Mouse (Mus musculus): ENCODE results near the gene Gcdh.

The Gcdh gene

DNA sequence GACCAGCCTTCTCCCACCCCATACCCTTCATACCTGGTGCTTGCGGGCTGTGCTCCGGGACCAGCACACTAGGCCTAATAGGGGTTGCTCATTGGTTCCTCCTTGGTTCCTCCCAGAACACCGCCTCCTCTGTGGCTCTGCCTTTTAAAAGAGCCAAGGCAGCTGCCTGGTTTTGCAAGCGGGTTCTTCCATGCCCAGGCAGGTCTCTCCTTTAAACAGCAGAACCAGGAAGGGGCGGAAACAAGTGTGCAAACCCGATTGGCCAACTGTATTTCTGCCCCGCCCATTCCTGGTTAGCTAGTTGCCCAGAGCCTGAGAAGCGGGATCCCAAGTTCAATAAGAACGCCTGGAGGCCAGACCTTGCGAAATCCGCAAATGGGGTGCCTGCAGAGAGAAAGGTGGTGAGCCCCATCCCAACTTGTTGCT, at the start of gene Gcdh:
TSS of gene Gcdh (minus strand) at position 213 of the 426 bp plus-strand sequence.
- peak; percentile 92 for DNase-seq

DNA sequence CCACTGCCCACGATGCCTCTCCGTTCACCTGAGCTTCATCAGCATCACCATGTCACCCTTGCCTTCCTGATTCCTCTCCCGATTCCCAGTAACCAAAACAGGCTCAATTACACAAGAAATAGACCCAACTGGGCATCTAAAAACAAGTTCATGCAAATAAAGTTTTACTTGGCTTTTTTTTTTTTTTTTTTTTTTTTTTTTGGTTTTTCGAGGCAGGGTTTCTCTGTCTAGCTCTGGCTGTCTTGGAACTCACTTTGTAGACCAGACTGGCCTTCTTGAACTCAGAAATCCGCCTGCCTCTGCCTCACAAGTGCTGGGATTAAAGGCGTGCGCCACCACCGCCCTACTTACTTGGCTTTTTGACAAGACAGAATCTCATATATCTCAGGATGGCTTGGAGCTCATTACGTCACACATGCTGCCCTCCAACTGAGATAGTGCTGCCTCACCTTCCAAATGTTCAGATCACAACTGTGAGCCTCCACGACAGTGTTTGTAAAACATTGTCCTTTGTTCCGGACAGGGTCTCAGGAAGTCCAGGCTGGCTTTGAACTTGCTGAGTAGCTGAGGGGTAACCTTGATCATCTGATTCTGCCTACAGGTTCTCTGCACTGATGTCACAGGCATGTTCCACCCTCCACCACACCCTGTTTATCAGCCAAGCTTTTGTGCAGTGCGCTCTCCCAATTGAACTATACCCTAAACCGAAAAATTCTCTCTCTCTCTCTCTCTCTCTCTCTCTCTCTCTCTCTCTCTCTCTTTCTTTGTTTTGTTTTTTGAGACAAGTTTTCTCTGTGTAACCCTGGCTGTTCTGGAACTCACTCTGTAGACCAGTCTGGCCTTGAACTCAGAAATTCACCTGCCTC, 44.1 kb upstream of the Gcdh start:
- DNase-seq: no peak

GRCm38 (mm10) chr8:84936962-84937546, 43.3 kb upstream of the Gcdh start, which contains the start of gene Mast1:
Gene Mast1 (minus strand): TSS chr8:84937359.
- DNase-seq: peak; percentile 66

DNA sequence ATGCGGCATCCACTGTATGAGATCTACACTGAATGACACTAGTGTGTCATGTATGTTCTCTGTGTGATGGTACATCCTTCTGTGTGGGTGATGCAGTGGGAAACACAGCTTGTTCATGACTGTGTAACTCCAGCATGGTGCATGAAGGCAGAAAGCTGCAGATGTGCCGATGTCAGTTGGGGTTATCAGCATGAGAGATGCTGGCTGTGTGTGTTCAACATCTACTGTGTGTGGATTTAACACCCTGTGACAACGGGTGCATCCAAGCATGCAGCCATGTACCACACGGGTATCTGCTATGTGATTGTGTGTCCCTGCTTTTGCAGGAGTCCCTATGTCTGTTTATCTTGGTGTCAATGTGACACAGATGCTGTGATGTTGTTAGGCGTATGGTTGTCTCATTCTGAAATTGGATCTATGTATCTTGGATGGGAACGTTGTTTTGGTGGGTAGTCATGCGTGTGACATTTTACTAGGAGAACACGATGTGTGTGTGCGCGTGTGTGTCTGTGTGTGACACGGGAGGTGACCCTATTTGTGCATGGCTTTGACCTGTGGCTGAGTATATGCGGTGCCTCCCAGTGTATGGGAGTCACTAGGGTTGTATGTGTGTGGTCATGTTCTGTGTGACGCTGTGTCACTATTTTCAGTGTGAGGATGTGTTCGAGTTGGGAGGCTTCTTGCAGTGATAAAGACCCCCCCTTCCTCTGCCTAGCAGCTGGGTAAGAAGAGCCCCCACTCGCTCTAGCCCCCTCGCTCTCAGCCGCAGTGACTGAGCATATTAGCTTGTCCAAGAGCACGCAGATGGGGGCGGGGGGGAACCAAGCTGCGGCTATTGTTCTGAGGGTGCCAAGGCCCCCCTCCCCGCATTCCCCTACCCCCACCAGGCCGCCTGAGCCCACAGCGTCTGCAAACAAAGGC, 42.6 kb upstream of the Gcdh start:
- no peak for DNase-seq

DNA sequence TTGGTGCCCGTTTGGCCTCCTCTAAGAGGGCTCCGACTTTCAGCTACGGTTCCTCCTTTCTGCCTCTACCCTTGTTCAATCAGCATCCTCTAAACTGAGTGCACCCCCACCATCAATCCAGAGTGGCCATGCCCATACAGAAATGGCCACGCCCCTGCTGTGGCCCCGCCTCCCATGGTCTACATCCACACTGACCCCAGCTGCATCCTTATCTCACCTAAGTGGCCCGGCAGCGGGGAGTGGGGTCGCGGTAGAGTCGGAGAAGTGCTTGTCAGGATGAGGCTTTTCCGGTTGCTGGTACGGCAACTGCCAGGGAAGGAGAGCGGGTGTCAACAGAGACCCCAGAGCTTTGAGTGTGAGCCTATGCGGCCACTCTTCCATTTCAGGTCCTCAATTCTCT, 41.8 kb upstream of the Gcdh start:
- no peak for DNase-seq

GRCm38 (mm10) chr8:84934860-84935259, 41.1 kb upstream of the Gcdh start:
- no peak for DNase-seq

DNA sequence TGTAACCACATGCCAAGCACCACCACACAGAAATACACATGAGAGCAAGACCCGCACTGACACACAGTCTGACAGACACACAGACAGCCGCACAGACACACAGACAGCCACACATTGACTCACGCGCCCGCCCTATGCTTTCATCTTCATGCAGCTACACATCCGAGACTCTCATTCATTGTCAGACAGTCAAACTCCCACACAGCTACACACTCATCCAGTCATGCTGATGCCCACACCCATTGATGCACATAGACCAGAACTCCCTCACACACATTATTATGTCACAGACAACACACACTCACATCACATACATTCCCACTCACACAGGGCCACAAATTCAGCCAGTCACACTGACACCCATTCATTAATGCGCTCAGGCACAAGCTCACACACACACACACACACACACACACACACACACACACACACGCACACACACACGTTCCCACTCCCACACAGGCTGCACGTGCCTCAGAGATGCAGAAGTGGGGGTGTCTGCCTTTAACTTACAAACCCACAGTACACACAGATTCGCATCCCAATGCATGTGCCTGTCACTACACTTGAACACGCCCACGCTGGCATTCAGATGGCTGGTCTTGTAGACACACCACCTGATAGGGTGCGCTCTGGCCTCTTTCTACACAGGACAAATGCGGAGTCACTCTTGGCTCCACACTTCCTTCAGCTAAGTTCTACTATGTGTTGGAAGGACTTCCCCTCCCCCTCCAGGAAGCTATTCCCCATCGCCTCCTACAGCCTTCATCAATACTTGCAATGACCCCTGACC, 40.2 kb upstream of the Gcdh start:
- DNase-seq: no peak

GRCm38 (mm10) chr8:84930582-84930981, 36.9 kb upstream of the Gcdh start:
- no peak for DNase-seq

- DNase-seq: peak; percentile 75
Observed at GRCm38 (mm10) chr8:84928456-84929306, 35.0 kb upstream of the Gcdh start.

- DNase-seq: no peak
Observed at GRCm38 (mm10) chr8:84927513-84927912, 33.8 kb upstream of the Gcdh start.

DNA sequence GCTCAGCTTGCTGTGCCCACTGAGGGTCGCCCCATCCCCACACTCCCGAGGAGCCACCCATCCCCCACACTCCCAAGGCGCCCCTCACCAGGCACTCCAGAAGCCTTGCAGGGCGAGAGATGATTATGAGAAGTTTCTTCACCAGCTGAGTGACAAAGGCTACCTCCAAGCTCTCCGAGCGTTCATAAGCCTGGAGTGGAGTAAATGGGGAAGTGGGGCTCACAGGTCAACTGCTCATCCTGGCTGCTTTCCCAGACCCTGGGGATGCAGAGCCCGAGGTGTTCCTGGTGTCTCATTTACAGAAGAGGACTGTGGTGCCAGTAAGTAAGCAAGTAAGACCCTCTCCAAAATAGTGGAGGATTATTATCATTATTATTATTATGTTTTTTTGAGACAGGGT, 31.8 kb upstream of the Gcdh start:
- DNase-seq: no peak

GRCm38 (mm10) chr8:84921596-84921995, 27.9 kb upstream of the Gcdh start:
- peak; percentile 67 for DNase-seq

- no peak for DNase-seq
Observed at GRCm38 (mm10) chr8:84918646-84919045, 24.9 kb upstream of the Gcdh start.

- DNase-seq: no peak
Observed at GRCm38 (mm10) chr8:84917781-84918180, 24.1 kb upstream of the Gcdh start.

- DNase-seq: no peak
Observed at GRCm38 (mm10) chr8:84915269-84915668, 21.5 kb upstream of the Gcdh start.

- peak; percentile 37 for DNase-seq
Observed at GRCm38 (mm10) chr8:84913960-84914359, 20.2 kb upstream of the Gcdh start.

DNA sequence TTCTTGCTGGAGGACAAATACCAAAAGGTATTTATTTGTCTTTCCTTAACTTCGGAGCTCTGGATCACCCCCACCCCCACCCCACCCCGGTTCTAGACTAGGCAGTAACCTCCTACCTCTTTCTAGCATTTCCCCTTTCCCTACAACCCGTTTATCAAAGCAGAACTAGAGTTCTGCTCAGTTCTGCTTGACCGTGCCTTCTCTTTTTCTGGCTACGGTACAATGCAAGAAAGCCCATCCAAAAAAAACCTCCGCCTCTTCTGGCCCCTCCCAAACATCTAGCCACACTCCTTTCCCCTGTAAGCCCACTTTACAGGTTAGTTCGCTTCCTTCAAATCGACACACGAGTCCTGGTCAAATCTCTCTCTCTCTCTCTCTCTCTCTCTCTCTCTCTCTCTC, 19.8 kb upstream of the Gcdh start:
- no peak for DNase-seq

- DNase-seq: peak; percentile 73
Observed at GRCm38 (mm10) chr8:84912895-84913501, 19.3 kb upstream of the Gcdh start.

DNA sequence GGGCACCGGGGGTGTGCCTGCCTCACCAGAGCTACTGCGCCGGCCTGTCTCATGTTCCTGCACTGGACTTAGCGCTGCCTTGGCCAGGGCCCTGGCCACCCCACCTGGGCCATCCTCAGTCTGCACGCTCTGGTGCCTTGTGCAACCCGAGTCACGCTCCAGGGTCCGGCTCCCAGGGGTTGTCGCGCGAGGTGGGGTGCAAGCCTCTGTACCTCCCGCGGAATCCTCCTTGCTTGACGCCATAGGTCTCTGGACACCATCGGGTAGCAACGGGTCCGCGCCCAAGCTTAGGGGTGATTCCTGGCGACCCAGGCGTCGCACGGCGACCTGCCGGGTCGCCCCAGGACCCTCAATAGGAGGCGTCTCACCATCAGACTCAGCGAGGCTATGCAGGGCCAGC, 18.7 kb upstream of the Gcdh start:
- no peak for DNase-seq

GRCm38 (mm10) chr8:84911854-84912253, 18.1 kb upstream of the Gcdh start:
- no peak for DNase-seq

GRCm38 (mm10) chr8:84910551-84910950, 16.8 kb upstream of the Gcdh start:
- no peak for DNase-seq
